Mouse (Mus musculus) cortical plate, adult 2 months (tissue): Measurements from ENCODE around the gene Ccdc30.

ENCODE experiments used
- CTCF ChIP-seq: fragments of 200-500 bp; IDR thresholded peaks from 2 replicates; pipeline ENCODE4 v1.5.1; 2011; ENCODE audit warnings: mild to moderate bottlenecking, control low read depth, low read length; ENCODE audit not compliant: insufficient read depth; ENCODE audit errors: extremely low read depth
- POLR2A ChIP-seq: fragments of 200-500 bp; IDR thresholded peaks from 2 replicates; pipeline ENCODE4 v1.6.1; 2011; ENCODE audit warnings: mild to moderate bottlenecking, low read length, control low read depth; ENCODE audit not compliant: insufficient read depth; ENCODE audit errors: extremely low read depth

- TF ChIP-seq POLR2A (no peak), CTCF (peak; percentile 53; the same call in 1 of the 2 replicates)
These were observed 15.4 kb upstream of the Ccdc30 start for GRCm38 (mm10) chr4:119430678-119431077.
